In the genomic region with DNA sequence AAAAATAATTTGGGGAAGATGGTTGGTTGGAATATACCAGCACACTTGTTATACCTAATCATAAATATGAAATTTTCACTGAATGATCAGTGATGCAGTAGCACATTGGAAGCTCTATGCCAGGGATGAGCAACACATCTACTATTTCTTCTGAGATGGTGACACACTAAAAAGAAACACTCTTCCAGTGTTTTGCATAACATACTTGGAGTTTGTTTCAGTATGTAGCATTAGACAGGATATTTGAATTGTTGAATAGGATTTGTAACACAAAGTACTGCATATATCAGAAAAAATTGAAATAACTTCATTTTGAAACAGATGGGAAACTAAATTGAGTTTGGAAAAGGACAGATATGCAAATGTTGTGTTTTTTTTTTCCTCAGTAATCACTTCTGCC, we compare ENCODE assay signal across 28 mouse cellular contexts.
"Had no signal": no experiment of that assay in that cellular context is flagged by ENCODE, and none has a peak within 500 bp of the region (broad histone marks: within the 10 kb centered on the region; RNA-seq: fewer than 3 reads in every experiment).

No protein-coding gene starts in this region.

- H3K9ac ChIP-seq: embryonic facial prominence, embryonic 12.5 days; embryonic facial prominence, embryonic 13.5 days; embryonic facial prominence, embryonic 15.5 days; forebrain, embryonic 12.5 days; forebrain, embryonic 13.5 days; forebrain, embryonic 15.5 days had no signal

- ATAC-seq: forebrain, embryonic 13.5 days; forebrain, embryonic 15.5 days; forebrain, embryonic 16.5 days had no signal

- H3K27me3 ChIP-seq: embryonic facial prominence, embryonic 12.5 days; embryonic facial prominence, embryonic 13.5 days; embryonic facial prominence, embryonic 15.5 days; forebrain, embryonic 12.5 days; forebrain, embryonic 13.5 days; forebrain, embryonic 15.5 days had no signal

- H3K4me2 ChIP-seq: embryonic facial prominence, embryonic 12.5 days; embryonic facial prominence, embryonic 13.5 days; embryonic facial prominence, embryonic 15.5 days; forebrain, embryonic 12.5 days; forebrain, embryonic 13.5 days; forebrain, embryonic 15.5 days had no signal

- H3K4me1 ChIP-seq: embryonic facial prominence, embryonic 10.5 days; embryonic facial prominence, embryonic 12.5 days; embryonic facial prominence, embryonic 13.5 days; embryonic facial prominence, embryonic 15.5 days; forebrain, embryonic 12.5 days; forebrain, embryonic 13.5 days; forebrain, embryonic 15.5 days; heart, embryonic 10.5 days had no signal

- H3K4me3 ChIP-seq: embryonic facial prominence, embryonic 10.5 days; embryonic facial prominence, embryonic 12.5 days; embryonic facial prominence, embryonic 13.5 days; embryonic facial prominence, embryonic 15.5 days; erythroblast, embryonic 14.5 days; forebrain, embryonic 10.5 days; forebrain, embryonic 12.5 days; forebrain, embryonic 13.5 days; forebrain, embryonic 15.5 days; gastrocnemius, adult 2 months; heart, adult 2 months; heart, embryonic 10.5 days had no signal

- H3K36me3 ChIP-seq: embryonic facial prominence, embryonic 10.5 days; embryonic facial prominence, embryonic 12.5 days; embryonic facial prominence, embryonic 13.5 days; embryonic facial prominence, embryonic 15.5 days; forebrain, embryonic 10.5 days; forebrain, embryonic 12.5 days; forebrain, embryonic 15.5 days; heart, embryonic 10.5 days had no signal

- DNase-seq: cerebellum, adult 2 months; cerebellum, adult 8-10 months; cerebellum, adult 9-10 months; cerebellum, adult 9-11 months; cerebellum, postnatal 10 days; cerebellum, postnatal 14 days; cerebellum, postnatal 25 days; cerebellum, postnatal 36 days; embryo, embryonic 11 days; gastrocnemius, adult 2 months; gastrocnemius, postnatal 10 days; gastrocnemius, postnatal 14 days; gastrocnemius, postnatal 25 days; gastrocnemius, postnatal 36 days; heart, adult 11 months; heart, adult 18-20 months; heart, adult 2 months had no signal

- H3K9me3 ChIP-seq: embryonic facial prominence, embryonic 10.5 days; embryonic facial prominence, embryonic 12.5 days; embryonic facial prominence, embryonic 13.5 days; embryonic facial prominence, embryonic 15.5 days; forebrain, embryonic 10.5 days; forebrain, embryonic 12.5 days; forebrain, embryonic 13.5 days; forebrain, embryonic 15.5 days; heart, embryonic 10.5 days had no signal

- H3K27ac ChIP-seq: embryonic facial prominence, embryonic 10.5 days; embryonic facial prominence, embryonic 12.5 days; embryonic facial prominence, embryonic 13.5 days; embryonic facial prominence, embryonic 15.5 days; forebrain, embryonic 10.5 days; forebrain, embryonic 12.5 days; forebrain, embryonic 13.5 days; forebrain, embryonic 15.5 days; gastrocnemius, adult 2 months; heart, adult 2 months; heart, embryonic 10.5 days had no signal
